12 mouse cellular contexts compared by ENCODE assay signal in the genomic region with DNA sequence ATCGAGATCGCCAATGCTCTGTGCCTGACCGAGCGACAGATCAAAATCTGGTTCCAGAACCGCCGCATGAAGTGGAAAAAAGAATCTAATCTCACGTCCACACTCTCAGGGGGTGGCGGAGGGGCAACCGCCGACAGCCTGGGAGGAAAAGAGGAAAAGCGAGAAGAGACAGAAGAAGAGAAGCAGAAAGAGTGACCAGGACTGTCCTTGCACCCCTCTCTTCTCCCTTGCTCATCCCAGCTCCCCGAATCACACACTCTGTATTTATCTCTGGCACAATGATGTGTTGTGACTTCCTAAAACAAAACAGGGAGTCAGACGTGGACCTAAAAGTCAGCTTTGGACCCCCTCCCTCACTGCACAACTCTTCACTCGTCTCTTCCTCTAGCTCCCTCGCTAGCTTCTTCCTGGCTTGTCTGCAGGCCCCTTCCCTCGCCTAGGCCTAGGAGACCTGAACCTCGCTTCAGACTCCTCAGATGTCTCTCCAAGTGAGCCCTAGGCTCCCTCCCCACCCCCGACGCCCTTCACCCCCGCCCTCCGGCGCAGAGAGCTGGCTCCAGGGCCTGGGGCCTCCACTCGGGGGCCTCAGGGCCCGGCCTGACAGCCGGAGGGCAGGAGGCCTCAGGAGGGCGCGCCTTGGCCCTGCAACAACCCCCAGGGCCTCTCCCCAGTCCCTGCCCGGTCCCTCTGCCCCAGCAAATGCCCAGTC. TPM values are rescaled to one million over a fixed set of nuclear protein-coding genes. Genes with fewer than 3 reads are reported as not detected.
A peak's percentile ranks its signal among the peaks of the same experiment; 100 is the strongest.
DNase-seq lines count a peak whose midpoint lies in the region; ATAC-seq and TF ChIP-seq lines count a peak whose summit lies in the region.
"Had no signal": no experiment of that assay in that cellular context is flagged by ENCODE, and none has a peak within 500 bp of the region (broad histone marks: within the 10 kb centered on the region; RNA-seq: fewer than 3 reads in every experiment).

No protein-coding gene starts in this region.

- no peak for TF ChIP-seq CTCF in intestine, postnatal 0 days (IDR thresholded peaks at IDR 0.05; ENCODE audit: low read depth)

- ATAC-seq in liver, embryonic 11.5 days (replicated peaks; ENCODE audit: low FRiP score) = no peak
- ATAC-seq in liver, embryonic 12.5 days = no peak
- ATAC-seq in intestine, postnatal 0 days = no peak
- ATAC-seq in stomach, embryonic 15.5 days (ENCODE audit: insufficient read depth, low FRiP score, low read depth) = no peak

- no peak overlapping the region for H3K9ac ChIP-seq in liver, embryonic 11.5 days (ENCODE audit: low read depth, low read length)
- H3K9ac ChIP-seq in liver, embryonic 12.5 days = no peak overlapping the region
- H3K9ac ChIP-seq in intestine, postnatal 0 days (ENCODE audit: low read depth, low read length) = peak overlapping the region; percentile 48
- peak overlapping the region; percentile 30; the same call in 1 of the 2 replicates for H3K9ac ChIP-seq in stomach, embryonic 15.5 days
- H3K9ac ChIP-seq: embryonic facial prominence, embryonic 12.5 days had no signal

- peaks cover 99% of the 10 kb centered on the region for H3K27me3 ChIP-seq in liver, embryonic 11.5 days (replicated peaks; ENCODE audit: control insufficient read depth, insufficient read depth, low read length)
- peaks cover 99% of the 10 kb centered on the region for H3K27me3 ChIP-seq in liver, embryonic 12.5 days (replicated peaks)
- H3K27me3 ChIP-seq in intestine, postnatal 0 days (replicated peaks; ENCODE audit: control insufficient read depth, insufficient read depth, low read length) = peaks cover 94% of the 10 kb centered on the region
- H3K27me3 ChIP-seq in stomach, embryonic 15.5 days (replicated peaks) = peaks cover 81% of the 10 kb centered on the region

- H3K36me3 ChIP-seq in liver, embryonic 11.5 days (ENCODE audit: control insufficient read depth, insufficient read depth, low read length) = no peaks in the 10 kb centered on the region
- H3K36me3 ChIP-seq in liver, embryonic 12.5 days = no peaks in the 10 kb centered on the region
- no peaks in the 10 kb centered on the region for H3K36me3 ChIP-seq in intestine, postnatal 0 days (ENCODE audit: control insufficient read depth, insufficient read depth)
- H3K36me3 ChIP-seq in stomach, embryonic 15.5 days = no peaks in the 10 kb centered on the region
- H3K36me3 ChIP-seq: embryonic facial prominence, embryonic 12.5 days; heart, embryonic 10.5 days had no signal

- H3K9me3 ChIP-seq in liver, embryonic 11.5 days (ENCODE audit: control insufficient read depth, low read length) = no peaks in the 10 kb centered on the region
- H3K9me3 ChIP-seq in liver, embryonic 12.5 days (replicated peaks) = no peaks in the 10 kb centered on the region
- no peaks in the 10 kb centered on the region for H3K9me3 ChIP-seq in intestine, postnatal 0 days (ENCODE audit: control insufficient read depth)
- H3K9me3 ChIP-seq in stomach, embryonic 15.5 days = no peaks in the 10 kb centered on the region
- H3K9me3 ChIP-seq: embryonic facial prominence, embryonic 12.5 days; heart, embryonic 10.5 days had no signal

- H3K4me2 ChIP-seq in liver, embryonic 11.5 days = peak overlapping the region; percentile 35; the same call in 1 of the 2 replicates
- H3K4me2 ChIP-seq in liver, embryonic 12.5 days = no peak overlapping the region
- H3K4me2 ChIP-seq in intestine, postnatal 0 days (replicated peaks; ENCODE audit: low read depth) = peak overlapping the region; percentile 49
- peak overlapping the region; percentile 42 for H3K4me2 ChIP-seq in stomach, embryonic 15.5 days
- H3K4me2 ChIP-seq: embryonic facial prominence, embryonic 12.5 days had no signal

- peak; percentile 67 for DNase-seq in adrenal gland, postnatal 10 days
- DNase-seq in adrenal gland, adult 18-20 months (ENCODE audit: low spot score in 2 of 2) = no peak
- DNase-seq in liver, embryonic 11.5 days (ENCODE audit: low spot score) = no peak
- no peak for DNase-seq in frontal cortex, postnatal 25 days (ENCODE audit: low spot score in 2 of 2)
- no peak for DNase-seq in urinary bladder, postnatal 10 days (ENCODE audit: low spot score)
- DNase-seq: left cerebral cortex, postnatal 4 days had no signal

- peak overlapping the region; percentile 17; the same call in 1 of the 2 replicates for H3K4me3 ChIP-seq in liver, embryonic 11.5 days (ENCODE audit: low read depth, low read length)
- H3K4me3 ChIP-seq in liver, embryonic 12.5 days = no peak overlapping the region
- peak overlapping the region; percentile 27 for H3K4me3 ChIP-seq in intestine, postnatal 0 days (ENCODE audit: low read depth, low read length)
- peak overlapping the region; percentile 33 for H3K4me3 ChIP-seq in stomach, embryonic 15.5 days (replicated peaks)
- H3K4me3 ChIP-seq: embryonic facial prominence, embryonic 12.5 days had no signal

- H3K4me1 ChIP-seq in liver, embryonic 11.5 days (replicated peaks; ENCODE audit: control insufficient read depth, insufficient read depth, low read length) = no peaks in the 10 kb centered on the region
- H3K4me1 ChIP-seq in liver, embryonic 12.5 days = 0 out of 2 replicates have a peak, but pooled peaks cover 4% of the 10 kb centered on the region
- H3K4me1 ChIP-seq in intestine, postnatal 0 days (replicated peaks; ENCODE audit: control insufficient read depth, insufficient read depth, low read length) = 0 out of 2 replicates have a peak, but pooled peaks cover 2% of the 10 kb centered on the region
- H3K4me1 ChIP-seq in stomach, embryonic 15.5 days = peaks cover 21% of the 10 kb centered on the region
- H3K4me1 ChIP-seq: embryonic facial prominence, embryonic 12.5 days had no signal

- H3K27ac ChIP-seq in liver, embryonic 11.5 days (ENCODE audit: low read depth, low read length) = no peak overlapping the region
- no peak overlapping the region for H3K27ac ChIP-seq in liver, embryonic 12.5 days
- H3K27ac ChIP-seq in intestine, postnatal 0 days (ENCODE audit: low read depth, low read length) = peak overlapping the region; percentile 47; the same call in 1 of the 2 replicates
- peak overlapping the region; percentile 52 for H3K27ac ChIP-seq in stomach, embryonic 15.5 days
- H3K27ac ChIP-seq: embryonic facial prominence, embryonic 12.5 days; heart, embryonic 10.5 days had no signal

- 4% methylated on average over 28 of the region's 28 CpGs for WGBS in liver, embryonic 11.5 days
- WGBS in liver, embryonic 12.5 days (ENCODE audit: insufficient replicate concordance) = 3% methylated on average over 28 of the region's 28 CpGs
- WGBS in intestine, postnatal 0 days = 11% methylated on average over 28 of the region's 28 CpGs
- 15% methylated on average over 28 of the region's 28 CpGs for WGBS in stomach, embryonic 15.5 days

RNA-seq across cellular contexts. Expression of gene Hoxc4, which starts 7.7 kb away (rescaled TPM):
- 1 to 10 TPM; 6.1 to 9.2 TPM for total RNA-seq in adrenal gland, postnatal 10 days (2021)
- total RNA-seq in adrenal gland, adult 18-20 months (2021) = 1 to 10 TPM; 5.0 to 7.3 TPM
- 5.9 and 6.2 TPM in 2 replicates for polyA plus RNA-seq in liver, embryonic 11.5 days (2014; fragmentation: Nextera tagmentation; extraction: Ambion mirVana)
- polyA plus RNA-seq in liver, embryonic 12.5 days (2016; fragmentation: Nextera tagmentation; extraction: Ambion mirVana) = 1.3 and 1.9 TPM in 2 replicates
- polyA plus RNA-seq in intestine, postnatal 0 days (2015; fragmentation: Nextera tagmentation; extraction: Ambion mirVana) = 4.8 and 5.2 TPM in 2 replicates
- polyA plus RNA-seq in stomach, embryonic 15.5 days (2015; fragmentation: Nextera tagmentation; extraction: Ambion mirVana) = 16.2 and 17.3 TPM in 2 replicates
- total RNA-seq: left cerebral cortex, postnatal 4 days; megakaryocyte progenitor cell, adult 5-6 weeks had no signal

RNA-seq across cellular contexts. Expression of gene Hoxc6, which starts 12.9 kb away (rescaled TPM):
- total RNA-seq in adrenal gland, postnatal 10 days (2021) = 10 to 100 TPM; 25.1 to 35.7 TPM
- total RNA-seq in adrenal gland, adult 18-20 months (2021) = 10 to 100 TPM; 47.9 to 59.3 TPM
- 1.3 and 1.5 TPM in 2 replicates for polyA plus RNA-seq in liver, embryonic 11.5 days (2014; fragmentation: Nextera tagmentation; extraction: Ambion mirVana)
- polyA plus RNA-seq in liver, embryonic 12.5 days (2016; fragmentation: Nextera tagmentation; extraction: Ambion mirVana) = 0.17 and 0.19 TPM in 2 replicates
- 3.0 and 3.5 TPM in 2 replicates for polyA plus RNA-seq in intestine, postnatal 0 days (2015; fragmentation: Nextera tagmentation; extraction: Ambion mirVana)
- 2.6 and 4.7 TPM in 2 replicates for polyA plus RNA-seq in stomach, embryonic 15.5 days (2015; fragmentation: Nextera tagmentation; extraction: Ambion mirVana)
- total RNA-seq: left cerebral cortex, postnatal 4 days; megakaryocyte progenitor cell, adult 5-6 weeks had no signal
- polyA plus RNA-seq: embryonic facial prominence, embryonic 12.5 days had no signal

RNA-seq across cellular contexts. Expression of gene Hoxc8, which starts 20.6 kb away (rescaled TPM):
- 10 to 100 TPM; 17.0 to 21.0 TPM for total RNA-seq in adrenal gland, postnatal 10 days (2021)
- 10 to 100 TPM; 30.8 to 34.8 TPM for total RNA-seq in adrenal gland, adult 18-20 months (2021)
- polyA plus RNA-seq in liver, embryonic 11.5 days (2014; fragmentation: Nextera tagmentation; extraction: Ambion mirVana) = 1.3 and 1.9 TPM in 2 replicates
- 0.08 and 0.22 TPM in 2 replicates for polyA plus RNA-seq in liver, embryonic 12.5 days (2016; fragmentation: Nextera tagmentation; extraction: Ambion mirVana)
- polyA plus RNA-seq in intestine, postnatal 0 days (2015; fragmentation: Nextera tagmentation; extraction: Ambion mirVana) = 3.5 and 4.6 TPM in 2 replicates
- 1.4 and 1.9 TPM in 2 replicates for polyA plus RNA-seq in stomach, embryonic 15.5 days (2015; fragmentation: Nextera tagmentation; extraction: Ambion mirVana)
- total RNA-seq: left cerebral cortex, postnatal 4 days; megakaryocyte progenitor cell, adult 5-6 weeks had no signal
- polyA plus RNA-seq: embryonic facial prominence, embryonic 12.5 days had no signal

RNA-seq across cellular contexts. Expression of gene Hoxc9, which starts 34.8 kb away (rescaled TPM):
- total RNA-seq in adrenal gland, postnatal 10 days (2021) = 1 to 10 TPM; 2.4 to 3.2 TPM
- 1 to 10 TPM in 1 of 2 experiments, under 1 TPM in 1; 0.66 to 1.4 TPM for total RNA-seq in adrenal gland, adult 18-20 months (2021)
- polyA plus RNA-seq in liver, embryonic 11.5 days (2014; fragmentation: Nextera tagmentation; extraction: Ambion mirVana) = 0.22 and 0.49 TPM in 2 replicates
- 0.07 TPM in 1 of 2 replicates, not detected in the other for polyA plus RNA-seq in liver, embryonic 12.5 days (2016; fragmentation: Nextera tagmentation; extraction: Ambion mirVana)
- 0.43 and 0.58 TPM in 2 replicates for polyA plus RNA-seq in intestine, postnatal 0 days (2015; fragmentation: Nextera tagmentation; extraction: Ambion mirVana)
- polyA plus RNA-seq in stomach, embryonic 15.5 days (2015; fragmentation: Nextera tagmentation; extraction: Ambion mirVana) = 0.06 TPM in 1 of 2 replicates, not detected in the other
- total RNA-seq: left cerebral cortex, postnatal 4 days; megakaryocyte progenitor cell, adult 5-6 weeks had no signal
- polyA plus RNA-seq: embryonic facial prominence, embryonic 12.5 days had no signal

RNA-seq across cellular contexts. Expression of gene Hoxc5, which starts 43.8 kb away (rescaled TPM):
- total RNA-seq in adrenal gland, postnatal 10 days (2021) = 1 to 10 TPM; 5.5 to 6.9 TPM
- total RNA-seq in adrenal gland, adult 18-20 months (2021) = 1 to 10 TPM; 7.0 to 7.5 TPM
- polyA plus RNA-seq in liver, embryonic 11.5 days (2014; fragmentation: Nextera tagmentation; extraction: Ambion mirVana) = 4.1 and 5.3 TPM in 2 replicates
- 0.92 and 1.2 TPM in 2 replicates for polyA plus RNA-seq in liver, embryonic 12.5 days (2016; fragmentation: Nextera tagmentation; extraction: Ambion mirVana)
- 3.4 and 3.9 TPM in 2 replicates for polyA plus RNA-seq in intestine, postnatal 0 days (2015; fragmentation: Nextera tagmentation; extraction: Ambion mirVana)
- 13.6 and 16.2 TPM in 2 replicates for polyA plus RNA-seq in stomach, embryonic 15.5 days (2015; fragmentation: Nextera tagmentation; extraction: Ambion mirVana)
- total RNA-seq: left cerebral cortex, postnatal 4 days; megakaryocyte progenitor cell, adult 5-6 weeks had no signal

Comparison
In these comparisons a context has a peak if more than half of its experiments do, and no peak if none do; other contexts are left out.
1. H3K27ac ChIP-seq: peak in intestine, postnatal 0 days (single experiment) and stomach, embryonic 15.5 days (single experiment); none in liver, embryonic 11.5 days (single experiment) and liver, embryonic 12.5 days (single experiment).
2. H3K9ac ChIP-seq: peak in intestine, postnatal 0 days (single experiment) and stomach, embryonic 15.5 days (single experiment); none in liver, embryonic 11.5 days (single experiment) and liver, embryonic 12.5 days (single experiment).